Mouse (Mus musculus) ES-E14 (cell line): ENCODE data around the gene Kazald1. TPM values are rescaled to one million over a fixed set of nuclear protein-coding genes. Genes with fewer than 3 reads are reported as not detected.

ENCODE experiments used
- DNase-seq: peaks from one replicate; pipeline ENCODE4 v3.0.0-alpha.2; 2013; ENCODE audit warnings: low read depth, low spot score
- H3K27ac ChIP-seq: 2 replicates; pipeline ENCODE4 v1.5.1; 2012; ENCODE audit warnings: low read depth, mild to moderate bottlenecking, low read length, moderate library complexity, mixed read lengths; ENCODE audit not compliant: poor library complexity, insufficient read depth, severe bottlenecking
- H3K36me3 ChIP-seq: 2 replicates; pipeline ENCODE4 v1.6.1; 2012; ENCODE audit warnings: mild to moderate bottlenecking, low read length, moderate library complexity, mixed read lengths; ENCODE audit not compliant: control insufficient read depth, poor library complexity, insufficient read depth, severe bottlenecking
- H3K4me1 ChIP-seq, 2 experiments: fragments of 150-350 bp in 1 of 2; sonication (generic) in 1 of 2; 2 replicates each; pipeline ENCODE4 v1.6.1; 2012; ENCODE audit warnings: low read length in 2 of 2, mild to moderate bottlenecking in 1 of 2, mixed read lengths in 1 of 2; ENCODE audit not compliant: control insufficient read depth in 2 of 2, insufficient read depth in 2 of 2, poor library complexity in 1 of 2
- H3K4me3 ChIP-seq, 2 experiments: fragments of 150-350 bp in 1 of 2; sonication (generic) in 1 of 2; 2 replicates each; pipeline ENCODE4 v1.5.1; 2012; ENCODE audit warnings: low read length in 2 of 2, low read depth in 1 of 2, mild to moderate bottlenecking in 1 of 2, mixed read lengths in 1 of 2; ENCODE audit not compliant: insufficient read depth in 1 of 2, poor library complexity in 1 of 2, severe bottlenecking in 1 of 2
- H3K9ac ChIP-seq: 2 replicates; pipeline ENCODE4 v1.6.1; 2012; ENCODE audit warnings: low read depth, mild to moderate bottlenecking, low read length, mixed read lengths; ENCODE audit not compliant: poor library complexity, insufficient read depth, severe bottlenecking
- H3K9me3 ChIP-seq: fragments of 150-350 bp; sonication (generic); 2 replicates; pipeline ENCODE4 v1.6.1; 2012; ENCODE audit warnings: low read depth, mild to moderate bottlenecking, low read length; ENCODE audit not compliant: control insufficient read depth, insufficient read depth
- CHD2 ChIP-seq: IDR thresholded peaks from 2 replicates; pipeline ENCODE4 v1.6.1; 2014; ENCODE audit warnings: mild to moderate bottlenecking, low read depth, low read length, inconsistent platforms
- HCFC1 ChIP-seq: IDR thresholded peaks from 2 replicates; pipeline ENCODE4 v1.6.1; 2012; ENCODE audit warnings: low read length, inconsistent platforms, borderline replicate concordance; ENCODE audit not compliant: insufficient read depth
- MAFK ChIP-seq: IDR thresholded peaks from 2 replicates; pipeline ENCODE4 v1.6.1; 2014; ENCODE audit warnings: mild to moderate bottlenecking, low read depth, low read length, inconsistent platforms; ENCODE audit not compliant: insufficient read depth
- ZC3H11A ChIP-seq: IDR thresholded peaks from 2 replicates; pipeline ENCODE4 v1.6.1; 2012; ENCODE audit warnings: low read depth, mild to moderate bottlenecking, inconsistent platforms, low read length, borderline replicate concordance
- ZNF384 ChIP-seq: IDR thresholded peaks from 2 replicates; pipeline ENCODE4 v1.6.1; 2012; ENCODE audit warnings: low read depth, low read length, inconsistent platforms
- in situ Hi-C, 2 experiments: fragments of 600-800 bp; cut with MboI; formaldehyde crosslinking; loops; one replicate each; pipeline ENCODE4 v1.15.1; 2025; ENCODE audit warnings: low sequenced_read_pairs in 2 of 2, inconsistent platforms in 1 of 2; ENCODE audit not compliant: unreplicated experiment in 2 of 2
- total RNA-seq: library from RNA; depleted of rRNA; stranded (reverse); fragments of 300-350 nt; gene quantifications from 2 replicates; pipeline ENCODE4 v1.2.3, GENCODE M21; 2012

The Kazald1 gene
- total RNA-seq, 1 experiment = 1.2 TPM

- H3K9ac ChIP-seq = no peak overlapping the region
- no peak overlapping the region for H3K27ac ChIP-seq
- H3K4me1 ChIP-seq = peaks cover 2 to 29% of the 10 kb centered on the region in 2 experiments; a peak in 3 of 4 replicates
- H3K9me3 ChIP-seq = no peaks in the 10 kb centered on the region
- no peak for DNase-seq
- in situ Hi-C loops = no loop called here
- TF ChIP-seq ZC3H11A (no peak), MAFK (no peak), CHD2 (no peak), HCFC1 (no peak), ZNF384 (no peak)
- no peak overlapping the region for H3K4me3 ChIP-seq
- no peaks in the 10 kb centered on the region for H3K36me3 ChIP-seq
Measured at GRCm38 (mm10) chr19:45110681-45111080, 35.6 kb downstream of the Kazald1 start.

GRCm38 (mm10) chr19:45112444-45112843 lies 37.4 kb downstream of the Kazald1 start:
- no peaks in the 10 kb centered on the region for H3K9me3 ChIP-seq
- peaks cover 2 to 22% of the 10 kb centered on the region in 2 experiments; a peak in 3 of 4 replicates for H3K4me1 ChIP-seq
- in situ Hi-C loops = no loop called here
- no peak overlapping the region for H3K9ac ChIP-seq
- DNase-seq = no peak
- TF ChIP-seq ZC3H11A (no peak), ZNF384 (no peak), CHD2 (no peak), HCFC1 (no peak), MAFK (no peak)
- H3K27ac ChIP-seq = no peak overlapping the region
- no peaks in the 10 kb centered on the region for H3K36me3 ChIP-seq
- H3K4me3 ChIP-seq = no peak overlapping the region

GRCm38 (mm10) chr19:45113791-45114460 lies 38.9 kb downstream of the Kazald1 start:
- DNase-seq = peak; percentile 55
- no peak for TF ChIP-seq HCFC1

GRCm38 (mm10) chr19:45114772-45115171 lies 39.7 kb downstream of the Kazald1 start:
- H3K4me3 ChIP-seq = no peak overlapping the region
- TF ChIP-seq ZC3H11A (no peak), CHD2 (no peak), ZNF384 (no peak), MAFK (no peak), HCFC1 (no peak)
- no peak for DNase-seq
- H3K9me3 ChIP-seq = no peaks in the 10 kb centered on the region
- no peak overlapping the region for H3K9ac ChIP-seq
- in situ Hi-C loops = no loop called here
- H3K36me3 ChIP-seq = no peaks in the 10 kb centered on the region
- H3K27ac ChIP-seq = no peak overlapping the region; the same call in 1 of the 2 replicates
- peaks cover 2 to 20% of the 10 kb centered on the region in 2 experiments; a peak in 2 of 4 replicates for H3K4me1 ChIP-seq

More at GRCm38 (mm10) chr19:45113791-45114460, 38.9 kb downstream of the Kazald1 start:
- Histone ChIP-seq H3K9ac (peak overlapping the region; percentile 58), H3K27ac (peak overlapping the region; percentile 60), H3K9me3 (no peaks in the 10 kb centered on the region), H3K36me3 (no peaks in the 10 kb centered on the region), H3K4me3 (peak overlapping the region; percentile 24 to 37; a peak in 3 of 4 replicates), H3K4me1 (peaks cover 2 to 22% of the 10 kb centered on the region in 2 experiments; a peak in 3 of 4 replicates)
- in situ Hi-C loops = no loop called here

GRCm38 (mm10) chr19:45116798-45117197 lies 41.8 kb downstream of the Kazald1 start:
- no peaks in the 10 kb centered on the region for H3K9me3 ChIP-seq
- no peak overlapping the region for H3K4me3 ChIP-seq
- H3K27ac ChIP-seq = no peak overlapping the region
- in situ Hi-C loops = no loop called here
- TF ChIP-seq MAFK = no peak
- TF ChIP-seq HCFC1 = no peak
- TF ChIP-seq CHD2 = no peak
- no peak for TF ChIP-seq ZC3H11A
- TF ChIP-seq ZNF384 = no peak
- no peak overlapping the region for H3K9ac ChIP-seq
- peaks cover 2 to 10% of the 10 kb centered on the region in 2 experiments; a peak in 1 of 4 replicates for H3K4me1 ChIP-seq
- no peaks in the 10 kb centered on the region for H3K36me3 ChIP-seq
- no peak for DNase-seq
